Mouse (Mus musculus) spleen, adult 18-20 months (tissue): ENCODE measurements at regions not wholly inside any gene's neighbourhood (a gene's known extent, or its start where the extent isn't known, plus 50 kb on each side); places are given as distances from the start of the nearest gene placed in this dataset.
"Not testable (repeated sequence)": the region's sequence is repeated elsewhere in the genome, so short reads cannot be mapped to it uniquely, and the experiment has no call there.

Experiments
- DNase-seq, 2 experiments: peaks; one replicate each; pipeline ENCODE4 v3.0.0; 2022; ENCODE audit warnings: mixed read lengths in 2 of 2

DNA sequence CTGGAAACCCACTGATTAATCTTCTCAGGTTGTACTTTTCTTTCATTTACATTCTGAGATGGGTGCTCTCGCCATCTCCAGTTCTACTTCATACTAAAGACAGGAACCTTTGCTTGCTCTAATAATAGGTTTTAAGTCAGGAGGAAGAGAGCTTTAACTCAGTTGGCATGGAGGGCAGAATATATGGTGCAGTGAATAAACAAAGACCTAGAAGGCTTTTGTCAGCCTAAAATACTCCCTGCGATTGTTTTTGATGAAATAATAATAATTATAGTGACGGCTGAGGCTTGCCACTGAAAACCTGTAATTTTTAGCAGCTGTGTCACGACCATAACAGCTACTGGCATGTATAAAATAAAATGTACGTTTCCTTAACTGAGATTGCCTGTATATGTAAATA lies 327.9 kb upstream of the Cwc22 start:
- DNase-seq = no peak

DNA sequence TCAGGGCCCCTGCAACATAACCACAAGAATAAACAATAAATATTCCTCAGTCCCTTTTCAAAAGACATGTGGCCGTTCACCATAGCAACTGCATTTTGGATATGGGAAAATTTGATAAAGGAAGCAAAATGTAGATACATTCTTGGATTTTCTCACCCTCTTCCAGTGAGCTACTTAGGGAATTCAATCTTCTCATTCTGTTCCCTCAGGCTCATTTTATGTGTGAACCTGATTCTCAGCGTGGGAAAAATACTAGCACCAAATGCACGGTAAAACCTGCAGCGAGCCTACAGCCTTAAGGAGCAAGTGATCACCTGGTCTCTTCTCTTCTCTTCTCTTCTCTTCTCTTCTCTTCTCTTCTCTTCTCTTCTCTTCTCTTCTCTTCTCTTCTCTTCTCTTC lies 322.5 kb upstream of the Cwc22 start:
- no peak for DNase-seq

GRCm38 (mm10) chr2:78267527-78268375 lies 321.6 kb upstream of the Cwc22 start:
- no peak for DNase-seq

DNA sequence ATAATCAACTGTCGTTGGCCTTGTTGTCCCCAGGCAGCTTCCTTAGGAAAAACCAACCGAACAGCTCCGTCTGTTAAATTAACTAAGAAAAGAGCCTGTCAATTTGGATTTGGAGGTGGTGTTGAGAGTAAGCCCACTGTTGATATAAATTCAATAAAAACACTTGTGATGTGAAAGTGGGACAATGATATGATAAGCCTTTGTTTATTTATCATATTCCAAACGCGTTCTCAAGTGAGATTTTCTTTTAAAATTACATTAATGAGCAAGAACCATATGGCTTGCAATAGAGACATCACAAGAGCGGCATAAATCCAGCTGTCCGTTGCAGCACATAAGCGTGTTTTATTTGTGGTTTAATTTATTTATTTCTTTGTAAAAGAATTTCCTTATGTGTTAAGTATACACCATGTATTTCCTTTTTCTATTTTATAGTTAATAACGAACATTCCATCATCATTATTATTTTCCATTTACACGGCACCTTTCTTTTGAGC lies 307.5 kb upstream of the Cwc22 start:
- no peak for DNase-seq

DNA sequence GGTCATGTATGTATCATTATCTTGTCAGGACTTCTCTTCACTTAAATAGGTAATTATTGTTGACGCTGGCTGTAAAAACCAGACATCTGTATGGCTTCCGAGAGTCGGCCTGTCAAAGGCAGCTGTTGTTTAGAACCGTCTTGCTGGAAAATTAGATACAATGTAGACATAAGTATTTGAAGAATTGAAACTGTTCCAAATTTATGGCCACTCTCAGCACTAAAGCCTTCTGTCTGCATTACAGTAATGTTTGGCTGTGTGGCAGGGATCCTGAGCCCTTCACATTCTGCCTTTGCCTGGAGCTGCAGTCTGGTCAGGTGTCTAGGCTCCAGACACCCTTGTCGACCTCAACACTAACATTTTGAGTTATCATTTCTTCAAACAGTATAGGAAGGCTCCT lies 300.2 kb upstream of the Cwc22 start:
- no peak for DNase-seq

GRCm38 (mm10) chr2:78240299-78240698 lies 294.1 kb upstream of the Cwc22 start:
- no peak for DNase-seq

GRCm38 (mm10) chr2:78225383-78226100 lies 279.4 kb upstream of the Cwc22 start:
- not testable (repeated sequence) for DNase-seq

DNA sequence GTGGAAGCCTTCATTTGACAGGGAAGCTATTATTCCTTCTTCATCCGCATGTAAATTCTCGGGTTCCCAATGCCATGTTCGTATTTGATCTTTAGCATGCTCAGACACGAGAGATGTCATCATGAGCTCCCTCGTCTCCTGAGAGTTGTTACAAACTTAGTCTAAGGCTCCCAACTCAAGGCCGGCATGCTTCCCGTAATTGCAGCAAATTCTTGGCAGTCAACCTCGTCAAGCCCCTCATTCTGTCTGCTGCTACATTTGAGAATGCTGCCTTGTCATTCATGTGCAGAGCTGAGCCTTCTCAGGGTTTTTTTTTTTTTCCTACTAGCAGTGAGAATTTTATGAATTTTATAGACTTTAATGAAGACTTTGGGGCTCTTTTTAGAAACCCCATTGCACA lies 268.3 kb upstream of the Cwc22 start:
- no peak for DNase-seq

DNA sequence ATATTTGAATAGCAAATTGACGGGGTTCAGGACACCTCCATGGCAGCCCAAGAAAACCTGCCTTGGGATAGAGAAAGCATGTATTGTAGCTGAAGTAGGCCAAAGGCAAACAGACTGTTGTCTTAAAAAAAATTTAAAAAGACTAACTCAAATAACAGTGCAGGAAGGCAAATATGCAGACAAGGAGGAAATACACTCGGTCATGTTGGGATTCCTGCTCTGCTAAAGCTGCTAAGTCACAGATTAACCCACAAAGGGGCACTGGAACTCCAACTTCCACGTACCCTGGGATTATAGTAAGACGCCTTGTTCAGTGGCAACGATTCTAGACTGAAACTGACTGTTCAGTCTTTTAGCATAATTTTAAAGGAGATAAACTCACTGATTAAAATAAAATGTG lies 258.9 kb upstream of the Cwc22 start:
- no peak for DNase-seq

DNA sequence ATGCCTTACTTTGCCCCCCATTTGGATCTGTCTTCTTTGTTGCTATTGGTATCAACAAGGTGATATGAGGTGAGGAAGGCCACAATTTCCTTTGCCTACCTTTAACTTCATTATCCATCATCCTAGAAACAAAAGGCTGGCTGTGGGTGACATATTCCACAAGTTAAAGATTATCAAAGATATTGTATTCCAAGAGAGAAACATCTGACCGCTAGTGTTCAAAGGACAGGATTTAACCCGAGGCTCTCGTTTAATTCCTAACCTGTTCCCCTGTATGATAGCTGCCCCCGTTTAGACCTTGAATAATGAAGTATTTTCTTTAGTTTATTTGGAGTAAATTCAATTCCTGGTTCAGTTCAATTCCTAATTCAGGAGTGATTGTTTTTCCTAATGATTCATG lies 249.8 kb upstream of the Cwc22 start:
- no peak for DNase-seq

DNA sequence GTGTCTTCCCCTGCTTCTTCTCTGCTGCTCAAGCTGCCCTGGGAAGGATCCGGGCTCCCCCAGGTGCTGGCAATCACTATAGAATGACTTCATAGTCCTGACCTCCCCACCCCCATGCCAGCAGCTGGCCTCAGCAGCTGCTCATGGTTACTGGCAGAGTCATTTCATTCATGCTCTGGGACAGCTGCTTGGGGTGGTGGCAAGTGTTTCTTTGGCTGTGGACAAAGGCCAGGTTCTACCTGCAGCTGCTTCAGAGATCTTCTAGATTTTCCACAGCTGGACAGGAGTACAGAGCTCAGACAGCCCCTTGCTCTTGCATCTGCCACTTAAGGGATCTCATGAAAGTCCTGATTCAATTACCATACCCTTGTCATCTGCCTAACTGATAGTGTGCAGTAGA lies 243.4 kb upstream of the Cwc22 start:
- DNase-seq = no peak

- no peak for DNase-seq
Observed at GRCm38 (mm10) chr2:78184950-78185349, 238.8 kb upstream of the Cwc22 start.

- DNase-seq = no peak
Observed at GRCm38 (mm10) chr2:78173784-78174183, 227.6 kb upstream of the Cwc22 start.

- DNase-seq = no peak
Observed at GRCm38 (mm10) chr2:78172819-78173218, 226.6 kb upstream of the Cwc22 start.

- no peak for DNase-seq
Observed at GRCm38 (mm10) chr2:78170162-78170747, 224.1 kb upstream of the Cwc22 start.

- no peak for DNase-seq
Observed at GRCm38 (mm10) chr2:78165429-78165828, 219.3 kb upstream of the Cwc22 start.

DNA sequence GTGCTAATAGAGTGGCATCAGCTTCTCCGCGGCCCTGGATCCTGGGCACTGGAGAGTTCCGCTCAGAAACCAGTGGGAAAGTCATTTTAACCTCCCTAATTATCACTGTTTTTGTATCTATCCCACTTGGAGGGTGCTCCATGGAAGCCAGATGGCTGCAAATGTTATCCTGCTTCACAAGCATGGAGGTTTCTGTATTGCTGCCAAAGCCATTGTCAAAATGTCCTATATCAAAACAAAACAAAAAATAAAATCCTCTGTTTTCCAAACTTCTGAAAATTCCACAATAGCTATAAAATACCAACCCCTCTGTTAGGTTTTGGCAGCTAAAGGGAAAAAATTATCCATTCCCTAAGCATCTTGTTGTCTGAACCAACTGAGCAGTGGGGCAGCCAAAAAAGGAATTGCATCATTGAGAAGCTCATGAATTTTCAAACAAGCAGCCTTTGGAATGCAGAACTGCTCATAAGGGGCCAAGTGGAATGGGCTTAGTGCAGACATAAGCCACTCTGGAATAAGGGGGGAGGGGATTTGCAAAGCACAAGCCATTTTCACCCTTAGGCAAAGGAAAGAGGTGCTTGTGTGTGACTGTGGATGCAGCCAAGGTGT lies 213.8 kb upstream of the Cwc22 start:
- DNase-seq = no peak

- no peak for DNase-seq
Observed at GRCm38 (mm10) chr2:78110335-78110734, 164.2 kb upstream of the Cwc22 start.

DNA sequence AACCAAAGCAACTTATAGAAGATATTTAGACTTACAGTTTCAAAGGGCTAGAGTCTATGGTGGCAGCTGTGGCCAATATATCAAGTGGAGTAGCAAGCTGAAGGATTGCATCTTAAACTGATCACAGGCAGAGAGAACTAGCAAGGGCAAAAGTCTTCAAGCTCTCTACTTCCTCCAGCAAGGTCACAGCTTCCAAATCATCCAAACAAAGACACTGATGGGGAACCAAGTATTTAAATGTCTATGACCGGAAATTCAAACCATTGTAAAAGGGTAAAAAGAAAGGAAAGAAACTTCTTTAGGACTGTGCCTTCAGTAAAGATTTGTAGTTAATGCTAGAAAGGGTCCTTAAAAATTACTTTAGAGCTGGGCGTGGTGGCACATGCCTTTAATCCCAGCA lies 149.4 kb upstream of the Cwc22 start:
- no peak for DNase-seq

DNA sequence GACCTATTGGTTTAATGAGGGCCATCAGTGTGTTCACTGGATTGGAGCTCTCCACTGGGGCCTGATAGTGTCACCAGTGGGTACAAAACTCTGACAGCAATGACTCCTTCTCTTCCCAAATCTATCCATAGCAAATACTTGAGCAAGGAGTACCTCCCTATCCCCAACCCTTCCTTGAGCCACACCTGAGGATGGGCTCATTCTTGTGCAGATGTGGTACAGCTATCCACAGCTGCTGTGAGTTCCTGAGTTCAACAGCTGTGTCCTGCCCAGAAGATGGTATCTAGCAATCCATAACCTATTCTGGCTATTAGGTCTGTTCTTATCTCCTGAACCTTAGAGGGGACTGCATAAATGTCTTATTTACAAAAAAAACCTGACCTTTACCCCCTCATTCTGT lies 148.7 kb upstream of the Cwc22 start:
- DNase-seq = no peak

DNA sequence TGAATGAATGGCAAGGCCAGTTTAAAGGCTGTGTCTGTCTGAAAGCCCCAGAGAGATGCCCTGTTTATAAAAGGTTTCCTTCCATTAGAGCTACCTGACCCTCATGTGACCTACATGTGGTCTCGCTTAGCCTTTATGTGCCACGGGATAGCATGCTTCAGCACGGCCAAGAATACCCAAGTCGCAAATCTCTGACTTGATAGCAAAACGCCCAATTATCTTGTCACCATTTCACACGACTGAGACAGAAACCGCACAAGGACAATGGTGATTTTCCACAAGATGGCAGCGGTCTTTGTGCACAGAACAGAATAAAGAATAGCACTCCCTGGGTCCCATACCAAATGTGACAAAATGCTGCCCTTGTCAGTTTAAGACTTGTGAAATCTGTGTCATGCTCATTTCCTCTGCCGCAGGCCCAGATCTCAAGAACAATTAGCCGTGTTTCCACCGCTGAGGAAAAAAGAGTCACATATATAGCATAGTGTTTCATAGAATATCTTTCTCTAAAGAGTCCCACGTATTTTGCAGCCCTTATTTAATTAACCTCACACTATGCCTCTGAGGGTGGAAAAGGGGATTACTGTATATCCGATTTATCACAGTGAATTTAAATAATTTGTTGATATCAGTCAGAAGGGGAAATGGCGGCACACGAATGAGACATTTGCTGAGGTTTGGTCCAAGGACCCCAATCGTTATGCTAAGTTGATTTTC lies 118.3 kb upstream of the Cwc22 start:
- no peak for DNase-seq

- DNase-seq = no peak
Observed at GRCm38 (mm10) chr2:78059801-78060416, 113.7 kb upstream of the Cwc22 start.
